Mouse (Mus musculus) CH12.LX (cell line): ENCODE data around the gene Fbxo42. TPM values are rescaled to one million over a fixed set of nuclear protein-coding genes. Genes with fewer than 3 reads are reported as not detected.

Source experiments
- DNase-seq: peaks from one replicate; pipeline ENCODE4 v3.0.0-alpha.2; 2013; ENCODE audit errors: extremely low read depth
- H3K27ac ChIP-seq: 2 replicates; pipeline ENCODE4 v1.5.1; 2012; ENCODE audit warnings: low read depth, mild to moderate bottlenecking, control low read depth, moderate library complexity; ENCODE audit not compliant: insufficient read depth
- H3K27me3 ChIP-seq: replicated peaks from 2 replicates; pipeline ENCODE3; 2012; ENCODE audit warnings: inconsistent platforms
- H3K36me3 ChIP-seq, 2 experiments: replicated peaks in 1 of 2; 2 replicates each; pipeline versions ENCODE3 to v1.6.1; 2012; ENCODE audit warnings: inconsistent platforms in 1 of 2, low read length in 1 of 2, mild to moderate bottlenecking in 1 of 2, mixed read lengths in 1 of 2, moderate library complexity in 1 of 2; ENCODE audit not compliant: control insufficient read depth in 1 of 2, insufficient read depth in 1 of 2
- H3K4me1 ChIP-seq, 2 experiments: 2 replicates each; pipeline ENCODE4 v1.6.1; 2012; ENCODE audit warnings: inconsistent platforms in 1 of 2, moderate library complexity in 1 of 2; ENCODE audit not compliant: insufficient read depth in 2 of 2, control insufficient read depth in 1 of 2
- H3K4me2 ChIP-seq: 2 replicates; pipeline ENCODE4 v1.6.1; 2012; ENCODE audit warnings: low read depth, mild to moderate bottlenecking, control low read depth; ENCODE audit not compliant: poor library complexity, insufficient read depth, severe bottlenecking
- H3K4me3 ChIP-seq, 3 experiments: fragments of 150-350 bp in 1 of 3; sonication (generic) in 1 of 3; replicated peaks in 1 of 3; 2 replicates each; pipeline versions ENCODE3 to v1.5.1; 2011 to 2012; ENCODE audit warnings: low read depth in 2 of 3, low read length in 2 of 3, mild to moderate bottlenecking in 2 of 3, moderate library complexity in 2 of 3, control low read depth in 1 of 3, improper control_type of control experiment in 1 of 3, inconsistent platforms in 1 of 3, mixed read lengths in 1 of 3; ENCODE audit not compliant: poor library complexity in 1 of 3
- H3K79me2 ChIP-seq: replicated peaks from 2 replicates; pipeline ENCODE4 v1.6.1; 2012; ENCODE audit warnings: mild to moderate bottlenecking, moderate library complexity; ENCODE audit not compliant: control insufficient read depth, poor library complexity, insufficient read depth, severe bottlenecking; ENCODE audit errors: extremely low read depth
- H3K9ac ChIP-seq: 2 replicates; pipeline ENCODE4 v1.6.1; 2012; ENCODE audit warnings: low read depth, mild to moderate bottlenecking, control low read depth, moderate library complexity; ENCODE audit not compliant: insufficient read depth
- H3K9me3 ChIP-seq: replicated peaks from 2 replicates; pipeline ENCODE3; 2012; ENCODE audit warnings: low read length, inconsistent platforms, mixed read lengths
- BHLHE40 ChIP-seq: IDR thresholded peaks from 2 replicates; pipeline ENCODE4 v1.6.1; 2011; ENCODE audit warnings: mild to moderate bottlenecking, low read depth, low read length, improper control_type of control experiment
- CHD2 ChIP-seq: IDR thresholded peaks from 2 replicates; pipeline ENCODE4 v1.6.1; 2011; ENCODE audit warnings: low read length, improper control_type of control experiment
- CTCF ChIP-seq, 2 experiments: IDR thresholded peaks in 1 of 2; conservative IDR thresholded peaks in 1 of 2; 2 replicates each; pipeline ENCODE4 v1.5.1; 2011 to 2012; ENCODE audit warnings: low read depth in 2 of 2, low read length in 2 of 2, improper control_type of control experiment in 1 of 2, inconsistent platforms in 1 of 2, mild to moderate bottlenecking in 1 of 2, moderate library complexity in 1 of 2
- ELF1 ChIP-seq: IDR thresholded peaks from 2 replicates; pipeline ENCODE4 v1.6.1; 2014; ENCODE audit warnings: low read depth, mild to moderate bottlenecking, inconsistent platforms, low read length, improper control_type of control experiment
- EP300 ChIP-seq: IDR thresholded peaks from 2 replicates; pipeline ENCODE4 v1.6.1; 2011; ENCODE audit warnings: low read length, improper control_type of control experiment
- ETS1 ChIP-seq: conservative IDR thresholded peaks from 2 replicates; pipeline ENCODE4 v1.6.1; 2012; ENCODE audit warnings: low read depth, mild to moderate bottlenecking, inconsistent platforms, low read length, improper control_type of control experiment, moderate library complexity
- HCFC1 ChIP-seq: IDR thresholded peaks from 2 replicates; pipeline ENCODE4 v1.6.1; 2012; ENCODE audit warnings: low read depth, mild to moderate bottlenecking, inconsistent platforms, low read length, improper control_type of control experiment
- IRF4 ChIP-seq: IDR thresholded peaks from 2 replicates; pipeline ENCODE4 v1.6.1; 2014; ENCODE audit warnings: low read depth, mild to moderate bottlenecking, inconsistent platforms, low read length, improper control_type of control experiment
- JUND ChIP-seq: conservative IDR thresholded peaks from 2 replicates; pipeline ENCODE4 v1.6.1; 2011; ENCODE audit warnings: low read depth, low read length, improper control_type of control experiment
- MAX ChIP-seq: IDR thresholded peaks from 2 replicates; pipeline ENCODE4 v1.6.1; 2011; ENCODE audit warnings: low read length, improper control_type of control experiment
- MEF2A ChIP-seq: IDR thresholded peaks from 2 replicates; pipeline ENCODE4 v1.6.1; 2014; ENCODE audit warnings: low read depth, mild to moderate bottlenecking, inconsistent platforms, low read length, improper control_type of control experiment, borderline replicate concordance
- MYC ChIP-seq: IDR thresholded peaks from 2 replicates; pipeline ENCODE4 v1.6.1; 2011; ENCODE audit warnings: low read depth, mild to moderate bottlenecking, improper control_type of control experiment, low read length
- PAX5 ChIP-seq: IDR thresholded peaks from 2 replicates; pipeline ENCODE4 v1.6.1; 2012; ENCODE audit warnings: low read length, inconsistent platforms, mixed read lengths
- RCOR1 ChIP-seq: conservative IDR thresholded peaks from 2 replicates; pipeline ENCODE4 v1.6.1; 2012; ENCODE audit warnings: low read depth, mild to moderate bottlenecking, inconsistent platforms, low read length, improper control_type of control experiment
- SIN3A ChIP-seq: IDR thresholded peaks from 2 replicates; pipeline ENCODE4 v1.6.1; 2012; ENCODE audit warnings: low read length, improper control_type of control experiment, inconsistent platforms
- TBP ChIP-seq: conservative IDR thresholded peaks from 2 replicates; pipeline ENCODE4 v1.6.1; 2011; ENCODE audit warnings: low read depth, low read length, improper control_type of control experiment
- TCF12 ChIP-seq: IDR thresholded peaks from 2 replicates; pipeline ENCODE4 v1.6.1; 2014; ENCODE audit warnings: low read depth, mild to moderate bottlenecking, inconsistent platforms, low read length, improper control_type of control experiment
- USF2 ChIP-seq: conservative IDR thresholded peaks from 2 replicates; pipeline ENCODE4 v1.6.1; 2011; ENCODE audit warnings: low read depth, low read length, improper control_type of control experiment
- ZKSCAN1 ChIP-seq: IDR thresholded peaks from 2 replicates; pipeline ENCODE4 v1.6.1; 2012; ENCODE audit warnings: low read depth, inconsistent platforms, low read length, improper control_type of control experiment, borderline replicate concordance
- dilution Hi-C: fragments of 300-500 bp; cut with MboI; formaldehyde crosslinking; loops from 2 replicates; pipeline ENCODE4 v1.14.3; 2020; ENCODE audit warnings: low sequenced_read_pairs; ENCODE audit not compliant: extremely low pct_unique_long_range_greater_than_20kb, extremely low pct_ligation_motif_present
- in situ Hi-C: fragments of 300-500 bp; cut with MboI; formaldehyde crosslinking; loops from 3 replicates; pipeline ENCODE4 v1.14.3; 2019; ENCODE audit warnings: low sequenced_read_pairs, low pct_ligation_motif_present, low pct_unique_long_range_greater_than_20kb, mixed read lengths
- polyA plus RNA-seq: library from polyadenylated mRNA; unstranded; fragments of >175 nt; gene quantifications from 2 replicates; pipeline ENCODE4 v1.2.1, GENCODE M21; 2012; ENCODE audit warnings: low read depth; ENCODE audit not compliant: insufficient read length
- total RNA-seq, 2 experiments: library from RNA; depleted of rRNA; stranded (reverse); fragments of 300-350 nt in 1 of 2; fragments of >200 nt in 1 of 2; gene quantifications; 2 replicates each; pipeline ENCODE4 v1.2.3; 2012 to 2014

The Fbxo42 gene
- total and polyA plus RNA-seq, 3 experiments: 9.8 to 16.5 (median 14.4) TPM

DNA sequence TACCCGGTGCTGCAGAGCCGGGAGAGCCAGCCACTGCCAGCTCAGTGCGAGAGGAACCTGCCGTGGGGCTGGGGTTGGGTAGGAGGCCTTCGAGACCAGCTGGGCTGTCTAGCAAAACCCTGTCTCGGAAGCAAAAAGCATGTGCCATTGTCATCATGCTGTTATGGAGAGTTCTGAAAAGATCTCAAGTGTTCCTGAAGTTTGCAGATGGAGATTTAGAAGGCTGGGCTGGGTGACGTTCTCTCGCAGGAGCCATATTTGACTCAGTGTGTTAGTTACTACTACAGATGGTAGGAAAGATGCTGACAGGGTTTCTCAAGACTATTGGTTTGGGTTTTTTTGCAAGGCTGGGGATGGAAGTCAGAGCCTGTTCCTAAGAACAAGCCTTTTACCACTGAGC is 24.4 kb downstream of the Fbxo42 start:
- Histone ChIP-seq H3K4me1 (no peaks in the 10 kb centered on the region), H3K9me3 (no peaks in the 10 kb centered on the region), H3K4me3 (no peak overlapping the region), H3K27me3 (no peaks in the 10 kb centered on the region), H3K36me3 (peaks cover 67 to 87% of the 10 kb centered on the region in 2 experiments), H3K4me2 (no peak overlapping the region)
- DNase-seq: no peak
- dilution Hi-C loops: no loop called here
- in situ Hi-C loops: no loop called here
- TF ChIP-seq MEF2A: no peak
- no peak for TF ChIP-seq RCOR1
- TF ChIP-seq BHLHE40: no peak
- no peak for TF ChIP-seq CTCF (conservative IDR thresholded peaks at IDR 0.05 in 1 of 2, IDR thresholded peaks at IDR 0.05 in 1 of 2; ENCODE audit: low read depth in 2 of 2, low read length in 2 of 2)
- TF ChIP-seq TBP: no peak
- TF ChIP-seq CHD2: no peak
- TF ChIP-seq ZKSCAN1: no peak
- TF ChIP-seq JUND: no peak
- no peak for TF ChIP-seq HCFC1
- TF ChIP-seq ELF1: no peak
- TF ChIP-seq MYC: no peak
- no peak for TF ChIP-seq TCF12
- TF ChIP-seq SIN3A: no peak
- no peak for TF ChIP-seq ETS1
- TF ChIP-seq IRF4: no peak
- TF ChIP-seq USF2: no peak
- TF ChIP-seq EP300: no peak
- TF ChIP-seq MAX: no peak
- TF ChIP-seq, all 38 proteins: peak for 0
- Histone ChIP-seq H3K9ac (no peak overlapping the region), H3K79me2 (peaks cover 13% of the 10 kb centered on the region), H3K27ac (no peak overlapping the region)

DNA sequence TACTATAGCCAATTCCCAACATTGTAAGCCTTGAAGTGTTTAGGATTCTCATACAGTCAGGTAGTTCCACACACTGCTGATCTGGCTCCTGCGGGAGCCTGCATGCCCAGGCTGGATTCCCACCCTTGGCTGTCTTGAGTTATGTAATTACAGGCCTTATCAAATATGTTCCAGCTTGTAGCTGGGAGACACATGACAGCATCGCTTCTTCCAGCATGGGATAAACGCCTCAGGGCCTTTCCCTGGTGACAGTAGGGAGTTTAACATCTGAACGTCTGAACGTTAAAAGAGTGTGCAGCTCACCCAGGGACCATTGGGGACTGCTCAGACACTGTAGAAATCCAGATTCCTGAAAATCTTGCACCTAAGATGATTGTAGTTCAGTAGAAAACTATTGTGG is 28.1 kb downstream of the Fbxo42 start:
- H3K27ac ChIP-seq: no peak overlapping the region
- H3K27me3 ChIP-seq: no peaks in the 10 kb centered on the region
- no peak for TF ChIP-seq PAX5
- no peak overlapping the region for H3K4me2 ChIP-seq
- H3K4me1 ChIP-seq: no peaks in the 10 kb centered on the region
- H3K79me2 ChIP-seq: 0 out of 2 replicates have a peak, but pooled peaks cover 6% of the 10 kb centered on the region
- in situ Hi-C loops: no loop called here
- H3K4me3 ChIP-seq: no peak overlapping the region
- no peaks in the 10 kb centered on the region for H3K9me3 ChIP-seq
- peaks cover 66 to 82% of the 10 kb centered on the region in 2 experiments for H3K36me3 ChIP-seq
- dilution Hi-C loops: no loop called here
- H3K9ac ChIP-seq: no peak overlapping the region
- DNase-seq: no peak
